Mouse (Mus musculus) embryonic facial prominence, embryonic 13.5 days (tissue): ENCODE data around the gene Tmem179b. TPM values are rescaled to one million over a fixed set of nuclear protein-coding genes. Genes with fewer than 3 reads are reported as not detected.

Source experiments
- ATAC-seq: fragments of 200-750 bp; cut with Nextera tagmentation; 2 replicates; pipeline ENCODE4 v1.8.0; 2017; ENCODE audit warnings: low read depth; ENCODE audit not compliant: insufficient number of reproducible peaks, insufficient read depth, low FRiP score, low TSS enrichment
- H3K27ac ChIP-seq: fragments of 300-500 bp; sonication (generic); 2 replicates; pipeline ENCODE4 v1.5.1; 2015; ENCODE audit warnings: moderate library complexity, mild to moderate bottlenecking, inconsistent platforms
- H3K27me3 ChIP-seq: fragments of 300-500 bp; sonication (generic); 2 replicates; pipeline ENCODE4 v1.6.1; 2015; ENCODE audit warnings: mild to moderate bottlenecking, inconsistent platforms
- H3K36me3 ChIP-seq: fragments of 300-500 bp; sonication (generic); 2 replicates; pipeline ENCODE4 v1.6.1; 2015; ENCODE audit warnings: mild to moderate bottlenecking, inconsistent platforms
- H3K4me1 ChIP-seq: fragments of 300-500 bp; sonication (generic); 2 replicates; pipeline ENCODE4 v1.6.1; 2015; ENCODE audit warnings: inconsistent platforms
- H3K4me2 ChIP-seq: fragments of 300-500 bp; sonication (generic); 2 replicates; pipeline ENCODE4 v1.6.1; 2015; ENCODE audit warnings: moderate library complexity, mild to moderate bottlenecking, inconsistent platforms
- H3K4me3 ChIP-seq: fragments of 300-500 bp; sonication (generic); 2 replicates; pipeline ENCODE4 v1.5.1; 2015; ENCODE audit warnings: mild to moderate bottlenecking, inconsistent platforms
- H3K9ac ChIP-seq: fragments of 300-500 bp; sonication (generic); 2 replicates; pipeline ENCODE4 v1.6.1; 2015; ENCODE audit warnings: mild to moderate bottlenecking, inconsistent platforms
- H3K9me3 ChIP-seq: fragments of 300-500 bp; sonication (generic); 2 replicates; pipeline ENCODE4 v1.6.1; 2016; ENCODE audit warnings: inconsistent platforms
- WGBS: fragments of 180-500 bp; shearing (Covaris S2); methylation state at CpG from one replicate; pipeline ENCODE4 v1.1.7; 2015; ENCODE audit warnings: mixed read lengths; 5-methylcytosine and 5-hydroxymethylcytosine counted together
- polyA plus RNA-seq: library from polyadenylated mRNA; unstranded; fragments of >200 nt; fragmentation: Nextera tagmentation; extraction: Ambion mirVana; gene quantifications from 2 replicates; pipeline ENCODE4 v1.2.1, GENCODE M21; 2015

The Tmem179b gene
- polyA plus RNA-seq, 1 experiment from 2014 or later: 67.6 TPM

DNA sequence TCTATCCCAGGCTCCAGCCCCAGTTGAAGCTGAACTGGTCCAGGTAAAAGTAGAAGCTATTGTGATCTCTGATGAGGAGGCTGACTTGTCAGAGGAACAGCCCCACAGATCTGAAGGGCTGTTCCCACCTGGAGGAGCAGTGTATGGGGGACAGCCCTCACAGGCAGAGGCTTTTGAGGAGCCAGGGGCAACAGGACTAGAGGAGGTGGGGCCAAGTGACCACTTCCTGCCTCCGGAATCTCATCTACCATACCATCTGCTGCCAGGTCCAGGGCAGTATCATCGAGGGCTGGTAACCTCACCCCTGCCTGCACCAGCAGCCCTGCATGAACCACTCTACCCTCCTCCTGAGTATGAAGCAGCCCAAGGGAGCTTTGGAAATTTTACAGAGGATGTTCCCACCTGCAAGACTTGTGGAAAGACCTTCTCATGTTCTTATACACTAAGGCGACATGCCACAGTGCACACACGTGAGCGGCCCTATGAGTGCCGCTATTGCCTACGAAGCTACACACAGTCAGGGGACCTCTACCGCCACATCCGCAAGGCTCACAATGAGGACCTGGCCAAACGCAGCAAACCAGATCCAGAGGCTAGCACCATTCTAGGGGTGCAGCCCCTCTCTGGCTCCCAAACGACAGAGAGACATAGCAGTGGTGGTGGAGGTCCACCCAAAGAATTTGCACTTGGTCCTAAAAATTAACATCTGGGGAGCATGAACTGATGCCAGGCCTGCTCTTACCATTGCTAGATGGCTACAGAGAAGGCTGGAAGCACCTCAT, 29.8 kb upstream of the Tmem179b start:
- Histone ChIP-seq H3K9ac (no peak overlapping the region), H3K4me3 (no peak overlapping the region), H3K9me3 (no peaks in the 10 kb centered on the region), H3K36me3 (peaks cover 50% of the 10 kb centered on the region), H3K27ac (no peak overlapping the region), H3K4me2 (no peak overlapping the region), H3K4me1 (peaks cover 13% of the 10 kb centered on the region), H3K27me3 (no peaks in the 10 kb centered on the region)
- WGBS: 94% methylated on average over 11 of the region's 11 CpGs
- no peak for ATAC-seq

DNA sequence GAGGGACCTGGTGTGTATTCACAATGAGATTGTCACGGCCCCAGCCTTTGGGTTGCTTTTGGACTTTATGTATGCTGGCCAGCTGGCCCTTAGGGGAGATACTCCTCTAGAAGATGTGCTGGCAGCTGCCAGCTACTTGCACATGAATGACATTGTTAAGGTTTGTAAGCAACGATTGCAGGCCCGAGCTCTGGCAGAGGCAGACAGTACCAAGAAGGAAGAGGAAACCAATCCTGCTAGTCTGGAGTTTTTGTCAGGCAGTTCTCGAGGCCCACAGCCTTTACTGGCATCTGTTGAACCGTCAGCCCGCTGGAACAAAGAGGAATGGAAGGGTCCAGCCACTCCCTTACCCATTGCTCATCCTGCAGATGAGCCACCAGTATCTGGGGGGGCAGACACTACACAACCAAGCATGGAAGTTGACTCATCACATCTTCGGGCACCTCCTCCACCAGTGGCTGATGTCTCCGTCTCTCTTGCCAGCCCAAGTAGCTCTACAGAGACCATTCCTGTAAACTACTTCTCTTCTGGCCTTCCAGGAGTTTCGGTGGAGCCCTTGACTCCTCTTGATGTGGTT, 29.0 kb upstream of the Tmem179b start:
- Histone ChIP-seq H3K4me3 (peak overlapping the region; percentile 63), H3K36me3 (peaks cover 45% of the 10 kb centered on the region), H3K4me1 (peaks cover 16% of the 10 kb centered on the region), H3K9me3 (no peaks in the 10 kb centered on the region), H3K27ac (peak overlapping the region; percentile 91), H3K9ac (peak overlapping the region; percentile 64; the same call in 1 of the 2 replicates), H3K4me2 (peak overlapping the region; percentile 77), H3K27me3 (no peaks in the 10 kb centered on the region)
- WGBS: 89% methylated on average over 9 of the region's 9 CpGs
- no peak for ATAC-seq

DNA sequence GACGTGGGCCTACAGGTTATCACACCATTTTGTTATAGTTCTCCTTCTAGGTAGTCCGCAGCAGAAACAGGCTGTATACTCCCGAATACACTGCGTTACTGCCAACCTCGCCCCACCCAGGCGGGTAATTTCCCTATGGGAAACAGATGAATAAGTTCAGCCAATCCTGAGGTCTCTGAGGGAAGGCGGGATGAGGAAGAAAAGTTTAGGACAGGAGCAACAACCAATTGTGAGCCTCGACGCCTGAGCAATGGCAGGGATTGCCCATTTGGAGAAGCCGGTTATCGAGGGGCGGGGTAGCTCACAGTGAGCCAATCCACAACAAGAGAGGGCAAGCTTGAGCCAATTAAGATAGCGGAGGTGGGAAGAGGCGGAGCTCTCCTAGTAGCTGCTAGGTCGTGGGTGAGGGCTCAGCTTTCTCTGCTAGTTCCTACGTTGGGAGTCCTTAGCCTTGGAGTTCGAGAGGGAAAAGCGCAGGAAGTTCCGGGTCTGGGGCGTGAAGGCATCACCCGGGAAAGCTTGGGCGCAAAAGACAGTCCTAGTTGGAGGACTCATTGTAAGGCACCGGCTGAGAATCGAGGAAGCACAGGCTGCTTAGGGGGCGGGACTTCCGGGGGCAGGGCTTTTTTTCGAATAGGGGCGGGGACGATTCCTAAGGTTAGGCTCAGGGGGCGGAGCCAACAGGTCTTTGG, 28.0 kb upstream of the Tmem179b start, which contains the start of gene Zbtb3:
Gene Zbtb3, plus strand, starts transcription at position 426 of the 692 bp plus-strand sequence.
- Histone ChIP-seq H3K36me3 (peaks cover 35% of the 10 kb centered on the region), H3K27me3 (no peaks in the 10 kb centered on the region), H3K4me1 (peaks cover 23% of the 10 kb centered on the region), H3K4me3 (peak within 1 kb of the TSS; percentile 63), H3K27ac (peak within 1 kb of the TSS; percentile 91), H3K9me3 (no peaks in the 10 kb centered on the region), H3K4me2 (peak within 1 kb of the TSS; percentile 77), H3K9ac (peak within 1 kb of the TSS; percentile 64)
- under 1% methylated on average over 30 of the region's 30 CpGs for WGBS
- ATAC-seq: peak; percentile 98

GRCm38 (mm10) chr19:8798947-8799315, 24.7 kb upstream of the Tmem179b start:
- Histone ChIP-seq H3K27me3 (no peaks in the 10 kb centered on the region), H3K4me2 (peak overlapping the region; percentile 92), H3K36me3 (peaks cover 21% of the 10 kb centered on the region), H3K4me3 (peak overlapping the region; percentile 84), H3K4me1 (peaks cover 25% of the 10 kb centered on the region), H3K9me3 (no peaks in the 10 kb centered on the region), H3K27ac (no peak overlapping the region), H3K9ac (no peak overlapping the region)
- no peak for ATAC-seq

GRCm38 (mm10) chr19:8798264-8798946, 24.1 kb upstream of the Tmem179b start, which contains the start of gene Polr2g:
Polr2g (minus strand) TSS chr19:8798577.
- Histone ChIP-seq H3K9ac (peak within 1 kb of the TSS; percentile 86), H3K4me1 (peaks cover 25% of the 10 kb centered on the region), H3K4me3 (peak within 1 kb of the TSS; percentile 84), H3K4me2 (peak within 1 kb of the TSS; percentile 92), H3K9me3 (no peaks in the 10 kb centered on the region), H3K27me3 (no peaks in the 10 kb centered on the region), H3K36me3 (peaks cover 24% of the 10 kb centered on the region), H3K27ac (peak within 1 kb of the TSS; percentile 82)
- peak; percentile 52; the same call in 1 of the 2 replicates for ATAC-seq
- 2% methylated on average over 25 of the region's 25 CpGs for WGBS

GRCm38 (mm10) chr19:8790171-8790570, 15.9 kb upstream of the Tmem179b start:
- ATAC-seq: no peak
- H3K4me1 ChIP-seq: peaks cover 5% of the 10 kb centered on the region
- H3K27ac ChIP-seq: no peak overlapping the region
- H3K4me3 ChIP-seq: no peak overlapping the region
- H3K9ac ChIP-seq: 0 out of 2 replicates have a peak overlapping the region, but pooled peaks have one; percentile 2
- H3K36me3 ChIP-seq: peaks cover 41% of the 10 kb centered on the region
- H3K27me3 ChIP-seq: no peaks in the 10 kb centered on the region
- 80% methylated on average over 7 of the region's 7 CpGs for WGBS
- no peaks in the 10 kb centered on the region for H3K9me3 ChIP-seq
- no peak overlapping the region for H3K4me2 ChIP-seq

DNA sequence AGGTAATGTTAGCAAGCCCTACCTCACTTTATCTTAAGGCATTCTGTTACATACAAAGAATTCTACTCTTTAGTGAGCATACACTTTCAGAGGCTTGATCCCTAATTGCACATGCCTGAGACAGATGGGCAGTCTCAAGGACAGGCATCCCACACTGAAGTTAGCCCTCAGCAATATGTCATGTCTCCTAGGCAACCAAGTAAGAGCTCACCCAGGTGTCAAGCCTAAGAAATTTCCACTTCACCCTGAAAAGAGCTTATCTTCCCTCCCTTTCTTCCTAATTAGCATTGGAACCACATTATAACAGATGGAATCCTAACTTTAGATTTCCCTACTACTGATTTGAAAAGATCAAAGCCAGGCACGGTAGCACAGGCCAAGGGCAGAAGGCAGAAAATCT, 14.9 kb upstream of the Tmem179b start:
- Histone ChIP-seq H3K27ac (no peak overlapping the region), H3K4me1 (peaks cover 7% of the 10 kb centered on the region), H3K27me3 (no peaks in the 10 kb centered on the region), H3K4me3 (no peak overlapping the region), H3K36me3 (peaks cover 31% of the 10 kb centered on the region), H3K9me3 (no peaks in the 10 kb centered on the region), H3K9ac (no peak overlapping the region), H3K4me2 (no peak overlapping the region)
- 44% methylated on average over 1 of the region's 1 CpGs for WGBS
- ATAC-seq: no peak

DNA sequence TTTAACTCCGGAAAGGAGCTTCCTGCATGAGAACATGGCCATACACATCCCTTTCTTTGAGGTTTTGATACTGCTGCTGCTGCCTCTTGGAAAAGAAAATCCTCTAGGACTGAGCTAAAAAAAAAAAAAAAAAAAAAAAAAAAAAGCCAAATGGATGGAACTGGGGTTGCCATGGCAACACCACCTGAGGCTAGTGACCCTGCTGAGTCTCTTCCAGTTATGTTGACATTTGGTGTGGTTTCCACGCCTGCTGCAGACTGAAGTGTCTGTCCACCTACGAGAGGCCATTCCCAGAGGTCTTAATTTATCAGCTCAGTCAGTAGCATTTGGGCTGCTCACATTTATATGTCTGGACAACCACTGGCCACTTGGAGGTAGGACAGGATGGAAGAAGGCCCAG, 14.3 kb upstream of the Tmem179b start:
- H3K4me1 ChIP-seq: peaks cover 7% of the 10 kb centered on the region
- H3K4me2 ChIP-seq: no peak overlapping the region
- H3K9ac ChIP-seq: no peak overlapping the region
- no peak overlapping the region for H3K27ac ChIP-seq
- no peaks in the 10 kb centered on the region for H3K9me3 ChIP-seq
- H3K4me3 ChIP-seq: no peak overlapping the region
- 21% methylated on average over 3 of the region's 3 CpGs for whole genome bisulfite sequencing
- peaks cover 29% of the 10 kb centered on the region for H3K36me3 ChIP-seq
- H3K27me3 ChIP-seq: no peaks in the 10 kb centered on the region
- ATAC-seq: no peak

GRCm38 (mm10) chr19:8786008-8786781, 11.9 kb upstream of the Tmem179b start, which contains the start of gene Taf6l:
Taf6l (minus strand) TSS chr19:8786417.
- Histone ChIP-seq H3K27me3 (no peaks in the 10 kb centered on the region), H3K4me1 (peaks cover 7% of the 10 kb centered on the region), H3K4me3 (peak within 1 kb of the TSS; percentile 76), H3K4me2 (peak within 1 kb of the TSS; percentile 62), H3K27ac (peak within 1 kb of the TSS; percentile 86), H3K9ac (peak within 1 kb of the TSS; percentile 73), H3K9me3 (no peaks in the 10 kb centered on the region), H3K36me3 (peaks cover 32% of the 10 kb centered on the region)
- WGBS: under 1% methylated on average over 32 of the region's 32 CpGs
- ATAC-seq: peak; percentile 99

- Histone ChIP-seq H3K4me1 (peaks cover 31% of the 10 kb centered on the region), H3K9ac (peak overlapping the region; percentile 94), H3K27ac (peak overlapping the region; percentile 98), H3K27me3 (no peaks in the 10 kb centered on the region), H3K36me3 (peaks cover 48% of the 10 kb centered on the region), H3K4me3 (peak overlapping the region; percentile 71), H3K9me3 (no peaks in the 10 kb centered on the region), H3K4me2 (peak overlapping the region; percentile 97)
- ATAC-seq: peak; percentile 5; the same call in 1 of the 2 replicates
- WGBS: 3% methylated on average over 20 of the region's 20 CpGs
Measured at GRCm38 (mm10) chr19:8774951-8775421, 719 bp upstream of the Tmem179b start.
